Mouse (Mus musculus) ovary, postnatal 14 days (tissue): ENCODE measurements around the gene 4930522L14Rik.
"Not testable (repeated sequence)": the region's sequence is repeated elsewhere in the genome, so short reads cannot be mapped to it uniquely, and the experiment has no call there.

Experiments
- DNase-seq: peaks from one replicate; pipeline ENCODE4 v3.0.0; 2022; ENCODE audit warnings: low spot score

The 4930522L14Rik gene

DNA sequence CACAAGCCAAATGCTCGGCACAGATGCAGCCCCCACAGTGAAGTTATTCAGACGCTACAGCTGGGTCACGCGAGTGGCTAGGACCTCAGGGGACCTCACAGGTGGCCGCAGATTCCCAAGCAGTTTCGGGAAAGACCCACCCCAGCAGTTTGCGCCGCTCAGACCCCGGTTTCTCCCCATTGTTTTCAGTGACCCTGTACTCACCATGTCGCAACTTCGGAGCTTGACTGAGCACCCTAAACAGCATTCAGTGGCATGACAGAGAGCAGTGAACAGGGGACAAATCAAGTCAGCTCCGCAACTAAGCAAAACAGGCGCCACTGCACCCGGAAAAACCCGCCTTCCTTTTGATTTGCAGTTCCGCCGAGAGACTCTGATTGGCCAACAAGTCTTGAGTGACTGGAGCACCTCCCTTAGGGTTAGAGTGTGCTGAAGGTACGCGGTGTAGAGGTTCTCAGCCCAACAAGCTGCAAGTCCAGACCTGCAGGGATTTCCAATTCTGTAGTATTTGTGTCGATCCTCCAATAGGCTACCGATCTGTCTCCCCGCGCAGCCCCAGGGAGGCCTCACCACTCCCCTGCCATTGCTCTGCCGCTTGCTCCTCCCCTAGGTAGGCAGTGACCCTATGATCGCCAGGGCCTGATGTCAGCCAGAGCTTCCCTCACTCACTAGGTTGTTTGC is at the start of gene 4930522L14Rik:
4930522L14Rik (minus strand) TSS at position 496 of the 681 bp plus-strand sequence.
- DNase-seq, result peak; percentile 58

- DNase-seq, result not testable (repeated sequence)
These were observed 49.8 kb upstream of the 4930522L14Rik start for GRCm38 (mm10) chr5:109801466-109801865.

GRCm38 (mm10) chr5:109799948-109800347 is 48.3 kb upstream of the 4930522L14Rik start:
- DNase-seq, result not testable (repeated sequence)

DNA sequence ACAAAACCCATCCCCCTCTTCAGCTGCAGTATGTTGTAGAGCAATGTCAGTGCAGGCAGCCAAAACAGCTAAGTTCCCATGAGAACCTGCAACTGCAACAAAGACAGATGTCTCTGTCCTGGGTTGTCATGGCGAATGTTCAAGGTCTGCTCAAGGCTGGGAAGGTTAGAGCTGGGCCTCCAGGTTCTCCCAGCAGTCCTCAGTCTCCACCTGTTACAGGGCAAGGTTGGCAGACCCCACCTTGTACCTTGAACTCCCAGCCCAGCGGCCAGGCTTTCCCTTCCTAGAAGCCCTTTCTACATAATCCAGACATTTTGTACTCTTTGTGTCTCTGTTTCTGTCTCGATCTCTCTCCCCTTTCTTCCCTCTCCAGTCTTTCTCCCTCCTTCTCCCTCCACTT is 45.3 kb upstream of the 4930522L14Rik start:
- not testable (repeated sequence) for DNase-seq

DNA sequence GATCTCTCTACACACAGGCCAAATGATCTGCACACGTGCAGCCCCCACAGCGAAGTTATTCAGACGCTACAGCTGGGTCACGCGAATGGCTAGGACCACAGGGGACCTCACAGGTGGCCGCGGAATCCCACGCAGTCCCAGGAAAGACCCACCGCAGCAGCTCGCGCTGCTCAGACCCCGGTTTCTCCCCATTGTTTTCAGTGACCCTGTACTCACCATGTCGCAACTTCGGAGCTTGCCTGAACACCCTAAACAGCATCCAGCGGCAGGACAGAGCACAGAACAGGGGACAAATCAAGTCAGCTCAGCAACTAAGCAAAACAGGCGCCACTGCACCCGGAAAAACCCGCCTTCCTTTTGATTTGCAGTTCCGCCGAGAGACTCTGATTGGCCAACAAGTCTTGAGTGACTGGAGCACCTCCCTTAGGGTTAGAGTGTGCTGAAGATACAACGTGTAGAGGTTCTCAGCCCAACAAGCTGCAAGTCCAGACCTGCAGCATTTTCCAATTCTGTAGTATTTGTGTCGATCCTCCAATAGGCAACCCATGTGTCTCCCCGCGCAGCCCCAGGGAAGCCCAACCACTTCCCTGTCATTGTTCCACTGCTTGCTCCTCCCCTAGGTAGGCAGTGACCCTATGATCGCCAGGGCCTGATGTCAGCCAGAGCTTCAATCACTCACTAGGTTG is 44.4 kb upstream of the 4930522L14Rik start:
- peak; percentile 21 for DNase-seq

DNA sequence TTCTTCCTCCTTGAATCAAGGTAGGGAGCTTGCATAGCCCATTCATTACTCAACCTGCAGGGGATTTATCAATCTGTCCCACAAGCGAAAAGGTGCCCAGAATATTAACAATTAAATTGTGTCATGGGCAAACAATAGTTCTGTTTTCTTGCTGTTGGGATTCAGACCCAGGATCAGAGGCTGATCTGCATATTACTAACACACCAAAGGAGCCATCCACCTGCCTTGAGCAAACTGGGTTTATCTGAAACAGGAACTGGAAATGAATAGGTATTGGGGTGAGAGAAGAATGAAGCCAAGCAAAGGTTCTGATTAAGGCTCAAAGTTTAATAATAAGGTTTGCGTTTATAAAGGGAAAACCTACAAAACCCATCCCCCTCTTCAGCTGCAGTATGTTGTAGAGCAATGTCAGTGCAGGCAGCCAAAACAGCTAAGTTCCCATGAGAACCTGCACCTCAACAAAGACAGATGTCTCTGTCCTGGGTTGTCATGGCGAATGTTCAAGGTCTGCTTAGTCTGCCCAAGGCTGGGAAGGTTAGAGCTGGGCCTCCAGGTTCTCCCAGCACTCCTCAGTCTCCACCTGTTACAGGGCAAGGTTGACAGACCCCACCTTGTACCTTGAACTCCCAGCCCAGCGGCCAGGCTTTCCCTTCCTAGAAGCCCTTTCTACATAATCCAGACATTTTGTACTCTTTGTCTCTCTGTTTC is 541 bp upstream of the 4930522L14Rik start:
- DNase-seq, result not testable (repeated sequence)

DNA sequence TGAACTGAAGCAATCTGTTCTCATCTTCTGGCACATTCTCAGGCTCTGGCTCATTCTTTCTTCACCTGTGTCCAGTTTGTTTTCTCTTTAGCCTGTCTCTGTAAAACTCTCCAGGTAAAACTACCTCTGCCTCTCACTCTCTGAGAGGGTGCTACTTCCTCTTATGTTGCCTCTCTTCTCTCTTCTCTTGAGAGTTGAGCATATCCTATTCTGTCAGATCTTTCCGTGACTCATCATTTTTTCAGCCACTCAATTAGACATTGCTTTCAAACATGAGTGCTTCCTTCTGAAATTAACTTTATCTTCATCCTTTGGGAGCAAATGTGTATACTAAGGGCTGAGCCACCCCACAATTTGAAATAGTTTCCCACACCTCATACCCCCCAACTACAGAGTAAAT is 6.6 kb downstream of the 4930522L14Rik start:
- DNase-seq, result not testable (repeated sequence)

DNA sequence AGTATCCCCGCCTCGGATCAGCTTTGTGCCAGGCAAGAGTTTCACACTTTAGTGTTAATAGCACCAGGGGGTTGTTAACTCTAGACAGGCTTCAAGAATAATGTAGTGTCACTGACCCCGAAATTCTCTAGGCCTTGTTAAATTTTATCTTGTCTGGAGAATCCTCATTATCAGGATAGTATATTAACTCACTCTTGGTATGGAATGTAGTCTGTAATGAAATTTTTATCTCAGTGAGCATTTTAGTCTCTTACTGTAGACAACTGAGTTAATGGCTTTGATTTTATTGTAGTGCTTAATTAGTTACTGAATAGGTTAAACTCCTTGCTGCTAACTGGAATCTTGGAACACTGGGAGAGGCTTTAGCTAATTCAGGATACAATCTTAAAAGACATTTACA is 34.3 kb downstream of the 4930522L14Rik start:
- not testable (repeated sequence) for DNase-seq

GRCm38 (mm10) chr5:109691205-109691965 is 60.3 kb downstream of the 4930522L14Rik start:
- DNase-seq, result not testable (repeated sequence)

DNA sequence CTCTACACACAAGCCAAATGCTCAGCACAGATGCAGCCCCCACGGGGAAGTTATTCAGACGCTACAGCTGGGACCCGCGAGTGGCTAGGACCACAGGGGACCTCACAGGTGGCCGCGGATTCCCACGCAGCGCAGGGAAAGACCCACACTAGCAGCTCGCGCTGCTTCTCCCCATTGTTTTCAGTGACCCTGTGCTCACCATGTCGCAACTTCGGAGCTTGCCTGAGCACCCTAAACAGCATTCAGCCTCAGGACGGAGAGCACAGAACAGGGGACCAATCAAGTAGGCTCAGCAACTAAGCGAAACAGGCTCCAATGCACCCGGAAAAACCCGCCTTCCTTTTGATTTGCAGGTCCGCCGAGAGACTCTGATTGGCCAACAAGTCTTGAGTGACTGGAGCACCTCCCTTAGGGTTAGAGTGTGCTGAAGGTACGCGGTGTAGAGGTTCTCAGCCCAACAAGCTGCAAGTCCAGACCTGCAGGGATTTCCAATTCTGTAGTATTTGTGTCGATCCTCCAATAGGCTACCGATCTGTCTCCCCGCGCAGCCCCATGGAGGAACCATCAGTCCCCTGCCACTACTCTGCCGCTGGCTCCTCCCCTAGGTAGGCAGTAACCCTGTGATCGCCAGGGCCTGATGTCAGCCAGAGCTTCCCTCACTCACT is 61.0 kb downstream of the 4930522L14Rik start, which contains the start of gene 5430403G16Rik:
5430403G16Rik (minus strand) TSS at position 505 of the 665 bp plus-strand sequence.
- DNase-seq, result peak; percentile 55
